Mouse (Mus musculus) A20 (cell line): Measurements from ENCODE around the gene Rasgrf1.
A peak's percentile ranks its signal among the peaks of the same experiment; 100 is the strongest.

Experiments
- DNase-seq: peaks from one replicate; pipeline ENCODE4 v3.0.0-alpha.2; 2011; ENCODE audit warnings: low read depth, low spot score

The Rasgrf1 gene

DNA sequence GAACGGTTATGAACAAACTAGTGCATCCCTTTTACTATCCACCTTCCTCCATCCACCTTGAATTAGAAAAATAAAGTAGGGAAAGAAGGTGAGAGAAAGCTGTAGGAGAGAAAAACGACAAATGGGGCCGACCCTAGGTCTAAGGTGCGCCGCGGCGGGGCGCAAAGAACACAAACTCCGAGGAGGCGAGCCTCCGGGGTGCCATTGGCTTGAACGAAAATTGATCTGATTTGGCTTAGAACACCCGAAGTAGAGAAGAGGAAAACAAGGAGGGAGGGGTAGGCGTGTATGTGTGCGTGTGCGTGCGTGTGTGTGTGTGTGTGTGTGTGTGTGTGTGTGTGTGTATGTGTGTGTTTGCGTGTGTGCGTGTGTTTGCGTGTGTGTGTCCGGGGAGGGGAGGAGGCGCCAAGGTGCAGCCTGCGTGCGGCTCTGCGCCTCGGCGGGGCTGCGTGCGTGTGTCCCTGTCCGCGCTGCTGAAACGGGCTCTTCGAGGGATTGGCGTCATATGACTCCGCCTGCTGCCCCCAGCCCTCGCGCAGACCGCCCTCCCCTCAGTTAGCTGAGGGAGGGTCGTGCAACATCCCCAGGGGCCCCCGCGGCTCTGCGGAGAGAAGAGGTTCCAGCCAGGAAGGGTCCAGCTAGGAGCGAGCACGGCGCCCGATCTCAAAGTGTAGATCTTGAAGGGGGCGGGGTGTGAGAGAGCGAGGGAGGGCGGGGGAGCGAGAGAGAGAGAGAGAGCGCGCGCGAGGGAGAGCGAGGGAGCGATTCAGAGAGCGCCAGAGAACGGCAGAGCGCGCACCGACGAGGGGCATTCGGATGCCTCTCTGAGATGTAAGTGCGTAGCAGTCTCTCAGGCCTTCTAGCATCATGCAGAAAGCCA is at the start of gene Rasgrf1:
Gene Rasgrf1, plus strand, starts transcription at position 778 of the 880 bp plus-strand sequence.
- DNase-seq = no peak

DNA sequence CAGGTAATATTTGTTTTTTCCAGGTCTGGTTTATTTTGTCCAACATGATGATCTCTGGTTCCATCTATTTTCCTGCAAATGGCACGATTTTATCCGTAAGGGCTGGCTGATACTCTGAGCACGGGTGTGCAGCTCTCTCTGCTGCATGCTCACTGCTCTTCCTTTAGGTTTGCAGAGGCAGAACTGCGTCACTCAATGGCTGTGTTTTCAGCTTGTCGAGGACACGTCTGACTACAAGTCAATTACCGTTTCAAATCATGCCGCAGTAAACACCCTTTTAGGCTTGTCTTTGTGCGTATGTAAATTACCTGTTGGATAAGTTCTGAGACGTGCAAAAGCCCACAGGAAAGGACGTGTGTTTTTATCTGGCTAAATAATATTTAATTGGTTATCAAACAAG is 49.6 kb upstream of the Rasgrf1 start:
- no peak for DNase-seq

DNA sequence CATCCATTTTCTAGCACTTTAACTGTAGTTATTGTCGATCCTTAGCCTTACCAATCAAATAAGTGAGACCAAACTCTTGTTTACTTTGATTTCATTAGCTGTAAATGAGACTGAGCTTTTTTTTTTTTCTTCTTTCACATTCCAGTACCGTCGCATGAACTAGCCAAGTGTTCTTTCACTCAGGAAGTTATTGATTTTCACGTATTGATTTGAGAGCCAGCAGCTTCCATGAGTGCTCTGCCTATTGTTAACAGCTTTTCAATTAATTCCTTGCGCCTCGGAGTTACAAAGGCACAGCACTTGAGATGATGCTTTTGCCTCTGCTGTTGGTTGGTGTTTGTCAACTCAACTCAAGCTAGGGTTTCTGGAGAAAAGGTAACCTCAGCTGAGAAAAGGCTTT is 49.1 kb upstream of the Rasgrf1 start:
- no peak for DNase-seq

DNA sequence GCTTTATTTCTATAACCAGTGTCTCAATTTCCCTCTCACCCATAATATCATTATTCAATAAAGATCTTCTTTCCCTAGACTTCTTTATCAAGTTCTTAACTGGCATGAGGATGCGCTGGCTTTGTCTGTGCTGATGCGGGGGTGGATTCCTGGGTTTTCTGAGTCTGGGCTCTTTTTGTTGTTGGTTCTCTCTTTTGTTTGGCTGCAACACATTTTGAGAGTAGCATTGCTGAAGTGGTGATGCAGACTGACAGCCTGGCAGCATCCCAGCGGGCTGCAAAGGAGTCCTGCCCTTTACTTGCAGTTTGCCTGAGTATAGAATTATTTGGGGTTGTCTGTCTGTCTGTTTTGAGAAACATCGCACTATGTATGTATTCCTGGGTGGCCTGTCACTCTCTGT is 42.6 kb upstream of the Rasgrf1 start:
- no peak for DNase-seq

DNA sequence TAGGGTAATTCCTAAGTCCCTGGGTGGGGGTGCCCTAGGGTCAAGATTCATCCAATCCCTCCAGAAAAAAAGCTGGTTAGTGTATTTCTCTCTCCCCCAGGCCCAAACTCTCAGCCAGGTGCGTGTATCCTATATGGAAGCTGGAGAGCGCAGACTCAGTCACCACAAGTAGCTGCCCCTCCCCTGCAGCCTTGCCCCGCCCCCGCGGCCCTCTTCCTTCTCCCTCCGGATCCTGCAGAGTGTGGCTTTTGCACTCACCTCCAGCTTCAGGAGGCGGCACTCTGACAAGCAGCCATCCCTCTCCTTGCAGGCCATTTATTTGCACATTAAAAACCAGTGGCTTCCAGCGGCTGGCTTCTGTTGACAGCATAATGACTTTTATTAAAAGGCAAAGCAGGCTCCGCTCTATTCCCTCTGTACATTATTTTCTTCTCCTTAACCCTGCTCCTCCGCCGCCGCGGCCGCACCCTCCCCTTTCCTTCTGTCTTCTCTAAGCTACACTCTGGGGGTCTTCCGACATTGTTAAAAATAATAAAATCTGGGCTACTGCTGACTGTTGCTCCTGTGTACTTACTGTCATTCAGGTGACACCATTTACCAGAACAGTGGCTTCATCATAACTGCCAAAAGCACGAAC is 41.5 kb upstream of the Rasgrf1 start:
- no peak for DNase-seq

DNA sequence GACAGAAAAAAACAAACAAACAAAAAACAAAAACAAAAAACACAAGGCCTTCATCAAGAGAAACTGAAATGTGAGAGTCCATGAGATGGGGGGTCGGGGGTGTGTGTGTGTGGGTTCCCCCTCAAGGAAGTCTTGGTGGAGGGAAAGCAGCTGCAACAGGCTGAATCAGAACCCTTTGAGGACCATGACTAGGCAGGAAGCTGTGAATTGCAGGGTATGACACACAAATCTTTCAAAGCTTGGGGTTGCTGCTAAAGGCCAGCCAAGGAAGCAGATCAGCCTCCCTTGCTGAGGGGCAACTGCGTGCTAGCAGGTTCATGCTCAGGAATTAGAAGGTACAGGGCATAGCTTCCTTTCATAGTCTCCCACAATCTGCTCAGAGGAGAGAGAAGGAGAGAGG is 40.1 kb upstream of the Rasgrf1 start:
- no peak for DNase-seq

DNA sequence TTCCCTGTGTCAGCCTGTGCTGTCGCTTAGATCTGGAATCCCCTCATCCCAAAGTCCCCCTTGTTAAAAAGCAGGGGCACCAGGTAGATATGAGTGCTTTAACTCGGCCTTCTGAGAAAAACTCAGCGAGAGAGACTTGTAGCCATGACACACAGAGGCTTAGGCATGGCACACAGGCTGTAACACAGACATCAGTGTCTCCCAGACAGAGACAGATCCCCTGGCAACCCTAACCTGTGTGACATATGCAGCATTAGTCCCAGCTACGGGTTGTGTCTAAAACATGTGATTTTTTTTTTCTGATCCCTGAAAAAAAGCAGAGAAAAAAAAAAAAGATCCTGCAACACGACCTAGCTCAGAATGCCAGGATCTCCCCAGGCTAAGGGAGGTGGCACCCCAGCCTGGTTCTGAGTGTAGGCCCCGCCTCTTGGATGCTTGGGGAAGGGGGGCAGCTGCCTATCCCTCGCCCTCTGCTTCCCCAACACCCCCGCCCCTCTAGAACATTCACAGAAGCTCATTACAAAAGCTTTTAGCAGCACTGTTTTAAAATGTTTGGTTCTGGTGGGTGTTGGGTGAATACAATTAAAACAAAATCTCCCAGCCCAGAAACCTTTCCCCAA is 39.1 kb upstream of the Rasgrf1 start:
- DNase-seq = no peak

DNA sequence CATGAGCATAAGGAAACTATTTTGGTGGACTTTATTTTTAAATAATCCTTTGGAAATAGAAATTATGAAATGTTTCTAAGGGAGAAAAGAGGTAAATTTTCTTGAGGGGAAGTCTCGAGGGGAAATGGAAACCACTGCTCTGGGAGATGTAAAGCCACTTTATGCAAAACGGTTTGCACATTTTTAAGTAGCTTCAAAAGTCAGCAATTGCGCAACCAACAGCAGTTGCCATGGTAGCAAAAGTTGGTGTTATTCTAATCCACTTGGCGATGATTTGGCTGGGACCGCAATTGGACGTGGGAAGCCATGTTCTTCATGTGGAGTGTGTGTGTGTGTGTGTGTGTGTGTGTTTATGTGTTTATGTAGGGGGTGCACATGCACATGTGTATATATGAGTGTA is 37.6 kb upstream of the Rasgrf1 start:
- DNase-seq = peak; percentile 79

DNA sequence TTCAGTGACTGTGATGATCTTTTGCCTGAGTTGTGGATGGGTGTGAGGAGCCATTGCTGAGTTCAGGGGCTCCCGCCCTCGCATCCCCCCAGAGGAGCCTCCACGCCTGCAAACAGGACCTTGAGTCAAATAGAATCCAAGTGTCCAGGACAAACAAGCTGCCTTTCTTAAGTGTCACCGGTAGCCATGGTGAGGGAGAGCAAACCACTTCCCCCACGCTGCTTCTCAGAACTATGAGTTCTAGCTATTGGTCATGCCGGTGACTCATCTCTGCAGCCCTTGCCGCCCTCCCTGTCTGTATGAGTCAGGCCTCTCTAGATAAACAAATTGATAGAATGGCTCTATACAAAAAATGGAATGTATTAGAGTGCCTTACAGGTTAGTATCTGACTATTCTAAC is 35.3 kb upstream of the Rasgrf1 start:
- peak; percentile 44 for DNase-seq

DNA sequence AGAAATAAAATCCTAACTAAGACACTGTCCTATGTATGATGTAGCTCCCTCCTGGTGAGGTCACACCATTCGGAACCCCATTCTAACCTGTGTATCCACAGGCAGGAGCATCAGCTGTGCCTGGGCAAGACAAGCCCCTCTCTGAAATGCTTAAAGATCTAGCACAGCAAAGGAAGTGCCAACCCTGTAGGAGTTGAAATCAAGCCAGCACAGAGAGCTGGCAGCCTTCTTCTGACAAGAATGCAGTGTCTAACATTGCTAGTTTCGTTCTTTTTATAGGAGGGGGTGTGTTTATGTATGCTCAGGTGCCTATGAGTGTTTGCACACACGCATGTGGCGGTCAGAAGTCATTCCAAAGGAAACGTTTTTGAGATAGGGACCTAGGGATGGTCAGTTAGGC is 34.2 kb upstream of the Rasgrf1 start:
- DNase-seq = no peak

DNA sequence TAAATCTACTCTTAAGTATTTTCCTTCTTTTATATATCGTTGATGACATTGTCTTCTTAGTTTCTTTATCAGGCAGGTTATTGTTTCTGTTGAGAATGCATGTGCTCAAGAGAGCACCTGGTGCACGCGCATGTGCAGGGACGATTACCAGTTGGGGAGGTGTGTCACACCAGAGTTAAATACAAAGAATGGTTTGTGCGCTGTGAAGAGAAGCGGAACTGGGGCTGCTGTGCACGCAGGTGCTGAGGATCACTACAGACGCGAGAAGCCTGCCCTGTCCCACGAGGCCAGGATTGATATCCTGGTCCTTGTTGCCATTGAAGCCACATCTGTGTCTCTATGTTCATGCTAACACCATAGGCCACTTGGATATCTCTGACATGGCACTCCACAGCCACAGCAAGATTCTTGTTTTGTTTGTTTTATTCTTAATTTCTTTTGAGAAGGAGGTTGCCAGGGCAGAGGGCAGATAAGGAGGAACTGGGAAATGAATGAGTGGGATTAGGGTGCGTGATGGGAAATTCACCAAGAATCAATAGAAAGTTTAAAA is 31.2 kb upstream of the Rasgrf1 start:
- peak; percentile 72 for DNase-seq

DNA sequence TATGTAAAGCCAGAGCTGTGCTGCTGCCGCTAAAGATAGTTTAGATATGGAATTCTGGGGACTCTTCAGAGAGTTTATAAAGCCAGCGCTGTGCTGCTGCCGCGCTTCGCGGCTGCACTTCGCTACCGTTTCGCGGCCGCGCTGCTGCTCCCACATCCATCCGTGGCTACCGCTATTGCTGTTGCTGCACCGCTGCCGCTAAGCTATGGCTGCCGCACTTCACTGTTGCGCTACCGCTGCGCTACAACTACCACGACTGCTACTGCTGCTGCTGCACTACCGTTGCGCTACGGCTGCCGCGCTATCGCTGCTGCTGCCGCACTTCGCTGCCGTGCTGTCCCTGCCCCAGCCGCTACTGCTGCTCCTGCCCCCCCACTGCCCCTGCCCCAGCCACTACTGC is 30.1 kb upstream of the Rasgrf1 start:
- peak; percentile 63 for DNase-seq

DNA sequence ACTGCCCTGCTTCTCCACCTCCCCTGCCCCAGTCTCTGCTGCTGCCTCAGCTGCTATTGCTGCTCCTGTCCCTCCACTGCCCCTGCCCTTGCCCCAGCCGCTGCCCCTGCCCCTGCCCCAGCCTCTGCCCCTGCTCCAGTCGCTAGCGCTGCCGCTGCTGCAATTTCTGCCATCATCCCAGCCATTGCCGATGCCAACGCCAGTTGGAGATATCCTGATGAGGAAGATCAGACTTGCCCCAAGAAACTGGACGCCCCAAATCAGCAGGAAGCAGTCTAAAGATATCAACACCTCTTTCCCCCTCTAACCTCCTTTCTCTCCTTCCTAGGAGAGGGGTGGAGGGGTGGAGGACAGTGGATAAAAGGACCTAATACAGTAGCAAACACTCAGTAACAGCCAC is 28.2 kb upstream of the Rasgrf1 start:
- no peak for DNase-seq

DNA sequence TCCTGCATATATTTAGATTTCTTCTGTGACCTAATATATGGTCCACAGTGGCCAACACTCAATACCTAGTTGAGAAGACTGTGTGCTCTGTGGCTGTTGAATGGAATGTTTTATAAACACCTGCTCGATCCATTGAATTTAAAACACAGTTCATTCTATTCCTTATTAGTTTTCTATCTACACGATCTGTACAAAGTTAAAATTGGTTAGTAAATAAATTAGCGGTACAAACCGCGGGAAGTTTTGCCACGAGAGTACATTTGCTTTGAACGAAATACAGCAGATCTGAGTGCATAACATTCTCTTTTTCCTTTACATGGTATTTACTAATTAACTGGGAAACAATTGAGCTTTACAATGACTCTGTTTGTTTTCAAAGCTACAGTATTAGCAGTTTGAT is 27.1 kb upstream of the Rasgrf1 start:
- no peak for DNase-seq

DNA sequence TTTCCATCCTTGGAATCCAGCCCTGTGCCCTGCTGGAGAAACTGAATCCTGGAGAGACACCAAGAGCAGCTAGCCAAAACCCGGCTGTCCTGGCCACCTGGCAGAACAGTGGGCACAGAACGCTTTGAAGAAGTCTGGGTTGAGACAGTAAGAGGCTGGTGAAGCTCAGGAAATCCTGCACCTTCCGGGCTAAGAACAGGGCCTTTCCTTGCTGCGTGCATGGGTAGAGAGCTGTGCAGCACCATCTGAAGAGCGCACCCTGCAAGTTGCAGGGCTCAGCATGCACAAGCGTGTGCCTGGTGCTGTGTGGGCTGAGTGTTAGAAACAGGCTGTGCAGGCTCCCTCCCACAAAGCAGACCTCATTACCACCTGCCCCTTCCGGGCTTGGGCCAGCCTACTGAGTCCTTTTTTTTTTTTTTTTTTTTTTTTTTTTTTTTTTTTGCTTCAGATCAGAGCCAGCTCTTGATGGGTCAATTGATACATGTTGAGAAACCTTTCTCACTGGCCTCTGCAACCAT is 23.9 kb upstream of the Rasgrf1 start:
- no peak for DNase-seq

DNA sequence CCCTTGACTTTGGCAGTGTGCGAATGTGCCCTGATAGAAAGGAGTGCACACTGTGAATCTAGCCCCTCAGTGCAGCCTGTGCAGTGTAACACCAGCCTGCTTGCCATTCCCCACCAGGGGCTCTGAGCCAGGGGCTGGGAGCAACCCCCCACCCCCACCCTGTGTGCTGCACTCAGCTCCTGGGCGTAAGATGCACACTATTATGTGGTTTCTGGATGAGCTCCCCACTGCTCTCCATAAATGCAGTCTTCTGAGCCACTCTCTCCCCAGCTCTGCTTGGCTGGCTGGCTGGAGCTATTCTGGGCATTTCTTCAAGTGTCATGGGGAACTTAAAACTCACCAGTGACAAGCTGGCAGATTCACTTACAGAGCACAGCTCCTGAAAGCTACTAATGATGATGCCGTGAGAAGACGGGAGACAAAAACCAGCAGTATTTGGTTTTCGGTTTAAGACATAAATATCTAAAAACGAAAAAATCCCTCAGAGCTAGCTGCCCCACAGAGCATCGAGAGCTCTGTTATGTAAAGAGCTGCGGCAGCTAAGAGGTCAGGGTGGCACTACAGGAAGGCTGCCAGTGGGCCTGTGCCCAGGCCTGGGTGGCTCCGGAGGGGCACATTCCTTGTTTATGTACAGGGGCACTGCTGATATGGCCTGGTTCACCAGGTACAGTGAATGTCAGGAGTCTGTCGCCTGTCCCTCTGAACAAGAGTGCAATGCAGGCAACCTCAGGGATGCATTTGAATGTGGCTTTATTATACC is 18.0 kb upstream of the Rasgrf1 start:
- DNase-seq = no peak

DNA sequence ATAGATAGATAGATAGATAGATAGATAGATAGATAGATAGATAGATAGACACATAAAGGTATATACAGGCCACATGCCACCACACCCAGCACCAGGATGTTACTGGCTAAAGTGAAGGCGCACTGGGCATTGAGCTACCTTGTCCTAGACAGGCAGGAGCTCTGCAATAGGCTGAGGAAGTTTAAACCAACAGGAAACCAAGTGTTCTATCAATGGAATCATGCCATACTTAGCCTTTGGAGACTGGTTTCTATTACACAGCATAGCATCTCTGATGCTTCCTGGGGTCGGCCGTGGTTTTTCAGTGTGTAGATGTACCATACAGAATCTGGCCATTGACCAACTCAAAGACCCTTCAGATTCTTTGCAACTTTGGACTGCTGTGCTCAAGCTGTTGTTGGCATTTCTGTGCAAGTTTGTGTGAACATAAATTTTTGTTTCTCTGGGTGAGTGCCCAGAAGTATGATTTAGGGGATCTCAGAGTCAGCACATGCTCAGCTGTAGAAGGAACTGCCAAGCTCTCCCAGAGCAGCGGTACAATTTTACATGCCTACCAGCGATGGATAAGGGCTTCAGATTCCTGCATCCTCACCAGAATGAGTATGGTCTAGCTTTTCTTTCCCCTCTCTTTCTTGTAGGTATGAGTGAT is 17.0 kb upstream of the Rasgrf1 start:
- DNase-seq = no peak

DNA sequence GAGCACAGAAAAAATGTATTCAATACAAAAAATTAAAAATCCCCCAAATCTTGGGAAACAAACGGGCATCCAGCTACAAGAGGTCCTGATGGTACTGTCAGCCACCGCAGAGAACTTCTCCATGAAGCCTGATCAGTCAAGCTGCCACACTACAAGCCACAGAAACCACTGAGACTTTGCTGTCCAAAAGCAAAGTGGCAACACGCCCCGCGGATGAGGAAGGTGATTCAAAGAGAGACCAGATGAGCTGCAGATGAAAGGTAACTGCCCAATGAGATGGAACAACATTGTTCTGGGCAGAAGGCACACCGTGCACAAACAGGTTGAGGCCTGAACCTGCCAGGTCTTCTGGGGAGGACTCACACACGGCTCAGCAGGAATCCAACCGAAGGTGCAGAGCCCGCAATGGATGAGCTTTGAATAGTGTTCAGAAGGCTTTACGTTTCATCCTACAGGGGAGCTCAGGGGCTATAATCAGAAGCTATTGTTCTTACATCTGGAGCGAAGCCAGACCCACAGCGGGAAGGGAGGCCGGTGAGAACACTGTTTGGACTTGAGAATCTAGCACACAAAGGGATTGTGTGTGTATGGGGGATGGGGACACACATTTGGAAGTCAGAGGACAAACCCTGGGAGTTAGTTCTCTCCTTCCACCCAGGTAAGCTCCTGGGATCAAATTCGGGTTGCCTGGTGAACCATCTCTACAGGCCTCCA is 9.4 kb upstream of the Rasgrf1 start:
- DNase-seq = peak; percentile 73

DNA sequence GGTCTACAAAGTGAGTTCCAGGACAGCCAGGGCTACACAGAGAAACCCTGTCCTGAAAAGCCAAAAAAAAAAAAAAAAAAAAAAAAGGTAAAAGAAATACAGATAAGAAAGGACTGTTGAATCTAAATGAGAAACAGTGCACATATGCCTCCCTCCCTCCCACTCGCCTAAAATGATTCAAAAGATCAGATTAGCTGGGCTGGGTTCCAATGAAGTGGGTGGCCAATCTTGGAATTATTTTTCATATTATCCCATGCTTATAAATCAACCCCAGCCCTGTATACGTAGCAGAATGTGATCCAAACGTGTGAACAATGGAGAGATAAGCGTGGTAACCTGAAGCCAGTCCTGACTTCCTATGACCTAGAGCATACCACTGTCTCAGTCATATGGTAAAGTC is 8.5 kb upstream of the Rasgrf1 start:
- no peak for DNase-seq

DNA sequence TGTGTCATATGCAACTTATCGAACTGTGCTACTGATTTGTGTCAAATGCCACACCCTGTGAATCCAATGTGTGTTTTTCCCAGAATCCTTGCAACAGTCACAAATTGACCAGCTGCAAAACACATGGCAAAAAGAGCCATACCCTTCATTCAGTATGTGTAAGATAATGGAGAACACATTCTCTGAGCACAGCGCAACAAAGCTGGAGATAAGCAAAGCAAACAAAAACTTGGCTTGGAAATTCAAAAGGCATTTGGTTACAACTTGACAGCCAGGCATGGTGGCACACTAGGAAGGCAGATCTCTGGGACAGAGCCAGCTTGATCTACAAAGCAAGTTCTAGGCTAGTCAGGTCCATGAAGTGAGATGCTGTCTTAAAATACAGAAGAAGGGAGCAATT is 6.9 kb upstream of the Rasgrf1 start:
- DNase-seq = no peak
